Mouse (Mus musculus) megakaryocyte progenitor cell, adult 5-6 weeks (primary cell): ENCODE data around the gene Creg2. TPM values are rescaled to one million over a fixed set of nuclear protein-coding genes. Genes with fewer than 3 reads are reported as not detected.
A peak's percentile ranks its signal among the peaks of the same experiment; 100 is the strongest.

Source experiments
- ATAC-seq: replicated peaks from 2 replicates; pipeline ENCODE4 v1.8.0; 2016; ENCODE audit warnings: mild to moderate bottlenecking, moderate TSS enrichment, inconsistent platforms; ENCODE audit not compliant: poor library complexity
- total RNA-seq, 2 experiments: library from RNA; stranded (forward) in 1 of 2; stranded (reverse) in 1 of 2; fragments of 157-497, 149-512 nt in 1 of 2; fragments of 200-1000 nt in 1 of 2; gene quantifications; 2 replicates each; pipeline versions ENCODE4 v1.2.3 to v1.2.4; 2015 to 2017

Creg2 gene
- total RNA-seq, 2 experiments from 2014 or later: not detected

GRCm38 (mm10) chr1:39653028-39653427 lies 1.8 kb upstream of the Creg2 start:
- no peak for ATAC-seq

GRCm38 (mm10) chr1:39650435-39651240 lies 636 bp downstream of the Creg2 start:
- ATAC-seq: peak; percentile 69

GRCm38 (mm10) chr1:39649691-39650434 lies 1.4 kb downstream of the Creg2 start:
- no peak for ATAC-seq

- ATAC-seq: no peak
These were observed 2.7 kb downstream of the Creg2 start for GRCm38 (mm10) chr1:39648584-39648983.

GRCm38 (mm10) chr1:39645905-39646759 lies 5.1 kb downstream of the Creg2 start:
- no peak for ATAC-seq

- ATAC-seq: peak; percentile 55
These were observed 6.9 kb downstream of the Creg2 start for GRCm38 (mm10) chr1:39644333-39644732.

GRCm38 (mm10) chr1:39641667-39642066 lies 9.6 kb downstream of the Creg2 start:
- no peak for ATAC-seq

- 0 out of 2 replicates have a peak, but pooled peaks have one; percentile 20 for ATAC-seq
These were observed 14.1 kb downstream of the Creg2 start for GRCm38 (mm10) chr1:39637139-39637538.

GRCm38 (mm10) chr1:39636660-39637059 lies 14.6 kb downstream of the Creg2 start:
- ATAC-seq: peak; percentile 61

GRCm38 (mm10) chr1:39636196-39636595 lies 15.1 kb downstream of the Creg2 start:
- ATAC-seq: peak; percentile 61; the same call in 1 of the 2 replicates

GRCm38 (mm10) chr1:39628606-39629005 lies 22.7 kb downstream of the Creg2 start:
- no peak for ATAC-seq

- no peak for ATAC-seq
These were observed 25.8 kb downstream of the Creg2 start for GRCm38 (mm10) chr1:39625491-39625890.

- no peak for ATAC-seq
These were observed 27.5 kb downstream of the Creg2 start for GRCm38 (mm10) chr1:39623729-39624128.

GRCm38 (mm10) chr1:39623106-39623505 lies 28.2 kb downstream of the Creg2 start:
- ATAC-seq: no peak

- no peak for ATAC-seq
These were observed 32.8 kb downstream of the Creg2 start for GRCm38 (mm10) chr1:39618524-39618923.

GRCm38 (mm10) chr1:39615526-39615925 lies 35.7 kb downstream of the Creg2 start:
- no peak for ATAC-seq

GRCm38 (mm10) chr1:39614462-39615279 lies 36.6 kb downstream of the Creg2 start:
- peak; percentile 75 for ATAC-seq

- ATAC-seq: no peak
These were observed 38.2 kb downstream of the Creg2 start for GRCm38 (mm10) chr1:39613061-39613460.

- no peak for ATAC-seq
These were observed 38.8 kb downstream of the Creg2 start for GRCm38 (mm10) chr1:39612491-39612890.

- peak; percentile 37; the same call in 1 of the 2 replicates for ATAC-seq
These were observed 42.7 kb downstream of the Creg2 start for GRCm38 (mm10) chr1:39608534-39608933.
